Mouse (Mus musculus): ENCODE data around the gene Ptprs.

Ptprs gene

GRCm38 (mm10) chr17:56490438-56491152 lies 14.3 kb upstream of the Ptprs start:
- no peak for DNase-seq

- DNase-seq = peak; percentile 89
Measured at GRCm38 (mm10) chr17:56488028-56488427, 11.7 kb upstream of the Ptprs start.

DNA sequence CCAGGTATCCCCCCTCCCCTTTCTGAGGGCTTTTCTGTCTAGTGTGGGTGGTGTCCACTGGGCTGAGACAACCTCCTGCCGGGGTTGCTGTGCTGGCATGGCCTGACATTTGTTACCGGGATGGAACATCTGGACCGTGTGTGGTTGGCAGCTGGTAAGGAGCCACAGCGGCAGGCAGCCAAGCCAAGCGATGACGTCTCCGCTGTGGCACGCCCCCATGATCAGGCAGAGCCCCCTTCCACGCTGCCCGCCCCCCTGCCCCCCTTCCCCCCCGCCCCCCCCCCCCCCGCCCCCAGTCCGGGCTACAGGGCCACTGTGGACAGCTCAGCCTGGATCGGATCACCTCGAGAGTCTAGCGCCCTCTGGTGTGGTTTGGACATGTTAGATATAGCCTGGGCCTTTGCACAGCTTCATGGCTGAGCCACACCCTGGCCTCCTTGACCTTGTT lies 11.2 kb upstream of the Ptprs start:
- peak; percentile 88 for DNase-seq

DNA sequence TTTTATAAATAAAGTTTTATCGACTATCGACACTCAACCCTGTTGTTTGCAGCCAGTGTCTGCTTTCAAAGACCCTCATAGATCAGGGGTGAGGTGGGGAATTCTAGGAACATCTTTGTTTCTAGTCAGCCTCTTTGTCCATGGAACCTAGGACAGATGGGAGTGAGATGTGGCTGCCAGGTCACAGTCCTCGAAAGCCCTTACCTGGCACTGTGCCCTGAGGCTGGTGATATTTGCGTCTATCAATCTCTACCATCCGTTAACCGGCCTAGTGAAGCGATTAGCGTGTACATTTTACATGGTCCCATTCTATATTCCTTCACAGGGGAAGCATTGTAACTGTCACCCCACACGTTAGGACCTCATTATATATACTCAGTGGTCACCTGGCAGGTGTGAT lies 9.6 kb upstream of the Ptprs start:
- no peak for DNase-seq

GRCm38 (mm10) chr17:56485118-56485517 lies 8.8 kb upstream of the Ptprs start:
- DNase-seq = no peak

- DNase-seq = no peak
Measured at GRCm38 (mm10) chr17:56482671-56483070, 6.4 kb upstream of the Ptprs start.

- DNase-seq = peak; percentile 79
Measured at GRCm38 (mm10) chr17:56479358-56479757, 3.1 kb upstream of the Ptprs start.

DNA sequence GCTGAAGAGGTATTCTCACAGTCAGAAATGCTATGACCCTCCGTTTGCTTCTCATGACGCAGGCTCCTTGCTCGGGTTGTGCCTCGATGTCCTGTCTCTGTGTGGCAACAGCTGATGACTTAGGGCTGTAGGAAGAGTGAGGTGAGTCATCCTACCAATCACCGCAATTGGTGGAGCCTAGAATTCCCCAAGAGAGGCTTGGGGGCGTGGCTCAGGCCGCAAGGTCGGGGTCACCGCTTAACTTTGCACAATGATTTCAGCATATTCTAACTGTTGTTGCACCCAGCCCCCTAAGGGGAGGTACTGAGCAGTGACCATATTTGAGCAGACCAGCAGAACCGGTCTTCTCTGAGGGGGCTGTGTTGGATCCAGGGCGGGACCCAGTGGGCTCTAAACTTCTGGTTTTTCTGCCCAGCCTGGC lies 1.9 kb upstream of the Ptprs start:
- no peak for DNase-seq

- DNase-seq = no peak
Measured at GRCm38 (mm10) chr17:56477191-56477818, 1.0 kb upstream of the Ptprs start.

DNA sequence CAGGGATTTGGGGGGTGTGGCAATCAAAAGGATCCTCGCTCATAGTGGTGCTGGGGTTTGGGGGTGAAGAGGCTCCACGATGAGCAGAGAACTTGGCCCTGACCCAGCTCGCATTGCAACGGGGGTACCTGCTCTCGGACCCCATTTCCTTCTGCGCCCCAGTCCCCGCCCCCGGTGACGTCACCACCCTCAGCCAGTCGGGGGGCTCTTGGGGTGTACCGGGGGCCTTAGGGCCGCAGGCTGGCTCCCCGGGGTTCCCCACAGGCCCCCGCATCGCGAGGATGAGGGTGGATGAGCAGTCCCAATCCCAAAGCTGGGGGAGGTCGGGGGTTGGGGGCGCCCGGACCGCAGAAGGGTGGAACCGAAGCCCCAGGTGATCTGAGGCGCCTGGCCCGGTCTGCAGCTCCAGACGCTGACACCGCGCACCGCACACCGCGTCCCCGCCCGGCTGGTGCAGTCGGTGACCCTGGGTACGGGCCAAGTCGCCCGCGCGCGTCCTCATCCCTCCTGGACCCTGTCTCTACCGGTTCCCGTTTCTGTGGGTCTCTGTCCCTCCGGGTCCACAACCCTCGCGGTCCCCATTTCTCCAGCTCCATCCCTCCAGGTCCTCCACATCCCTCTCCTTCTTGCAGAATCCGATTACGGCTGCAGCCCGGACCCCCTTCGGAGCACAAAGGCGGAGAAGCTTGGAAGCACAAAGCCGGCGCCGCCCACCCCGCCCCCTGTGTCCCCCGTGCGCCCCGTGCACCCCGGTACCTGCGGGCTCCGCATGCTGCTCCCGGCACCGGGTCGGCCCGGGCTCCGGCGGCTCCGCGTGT lies 490 bp downstream of the Ptprs start:
- DNase-seq = no peak

DNA sequence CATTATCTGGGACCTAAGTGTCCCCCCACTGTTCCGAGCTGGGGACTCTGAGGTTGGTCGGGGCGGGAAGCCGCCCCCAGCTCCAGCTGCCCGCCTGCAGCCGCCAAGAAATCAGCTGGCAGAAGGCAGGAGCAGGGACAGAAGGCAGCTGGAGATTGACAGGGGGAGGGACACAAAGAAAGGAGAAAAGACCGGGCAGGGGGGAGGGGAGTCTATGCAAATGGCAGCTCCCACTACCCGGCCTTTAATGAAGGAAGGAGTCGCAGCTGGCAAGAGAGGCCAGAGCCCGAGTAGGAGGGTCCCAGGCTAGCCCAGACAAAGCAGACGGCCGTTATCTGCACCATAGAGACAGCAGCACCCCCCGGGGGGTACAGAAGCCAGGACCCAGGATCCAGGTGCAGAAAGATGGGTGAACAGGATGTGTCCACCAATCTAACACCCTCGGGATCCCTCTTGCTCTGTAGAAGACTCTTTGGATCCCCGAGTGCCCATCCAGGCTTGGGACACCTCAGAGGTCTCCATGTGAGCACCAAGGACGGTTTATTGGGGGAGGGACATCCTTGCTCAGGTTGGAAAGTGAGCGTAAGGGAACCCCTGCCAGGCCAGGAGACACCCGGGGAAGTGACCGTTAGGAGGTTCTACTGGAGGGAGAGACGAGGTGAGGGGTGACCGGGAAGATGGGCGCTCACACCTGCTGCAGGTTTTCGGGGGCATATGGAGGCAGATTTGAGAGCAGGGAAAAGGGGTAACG lies 1.3 kb downstream of the Ptprs start:
- peak; percentile 88 for DNase-seq

- no peak for DNase-seq
Measured at GRCm38 (mm10) chr17:56474311-56474830, 1.9 kb downstream of the Ptprs start.

DNA sequence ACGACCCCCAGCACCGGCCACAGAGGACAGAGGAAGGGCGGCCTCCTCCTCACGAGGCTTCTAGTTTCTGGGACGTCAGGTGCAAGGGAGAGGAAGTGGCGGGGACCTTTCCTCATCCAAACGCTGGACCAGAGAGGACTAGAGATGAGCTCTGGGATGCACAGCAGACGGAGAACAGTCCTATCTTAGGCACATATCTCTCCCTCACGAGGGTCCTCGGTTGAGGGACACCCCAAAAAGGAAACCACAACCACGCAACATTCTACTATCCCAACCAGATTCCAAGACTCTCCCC lies 2.7 kb downstream of the Ptprs start:
- DNase-seq = no peak

DNA sequence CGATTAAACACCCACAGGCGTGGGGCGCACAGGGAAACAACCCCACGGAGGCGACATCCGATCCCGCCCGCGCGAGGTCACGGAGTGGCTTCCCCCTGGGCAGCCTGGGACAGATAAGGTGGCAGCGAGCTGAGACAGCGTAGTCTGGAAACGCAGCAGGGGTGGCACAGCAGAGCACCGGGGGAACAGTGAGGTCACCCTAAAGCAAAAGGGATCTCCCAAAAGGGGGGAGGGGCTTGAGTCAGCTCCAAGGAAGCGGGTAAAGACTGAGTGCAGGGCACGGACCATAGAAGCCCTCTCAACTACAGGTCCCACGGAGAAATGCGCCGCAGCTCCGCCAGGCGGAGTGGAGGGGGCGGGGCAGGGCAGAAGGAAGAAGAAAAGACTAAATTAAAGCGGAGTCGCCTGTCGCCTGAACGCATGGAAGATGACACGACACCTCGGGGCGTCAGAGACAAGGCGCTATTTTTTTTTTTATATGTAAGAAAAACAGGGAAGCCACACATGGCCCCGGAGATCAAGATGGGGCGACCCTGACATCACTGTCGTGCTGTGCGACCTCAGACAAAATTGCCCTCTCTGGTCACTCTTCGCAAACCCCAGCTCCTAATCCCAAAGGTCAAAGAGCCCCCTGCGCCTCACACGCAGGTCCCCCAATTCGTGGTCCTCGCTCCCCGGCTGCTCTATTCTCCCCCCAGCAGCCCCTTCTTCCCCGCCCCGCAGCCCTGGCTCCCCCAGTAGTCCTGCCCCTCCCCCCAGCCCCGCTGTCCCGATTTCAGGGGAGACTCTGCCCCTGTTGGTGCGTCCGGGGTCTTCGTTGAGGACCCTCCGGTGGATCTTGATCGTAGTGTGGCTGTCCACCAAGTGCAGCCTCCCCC lies 3.3 kb downstream of the Ptprs start:
- DNase-seq = peak; percentile 72

DNA sequence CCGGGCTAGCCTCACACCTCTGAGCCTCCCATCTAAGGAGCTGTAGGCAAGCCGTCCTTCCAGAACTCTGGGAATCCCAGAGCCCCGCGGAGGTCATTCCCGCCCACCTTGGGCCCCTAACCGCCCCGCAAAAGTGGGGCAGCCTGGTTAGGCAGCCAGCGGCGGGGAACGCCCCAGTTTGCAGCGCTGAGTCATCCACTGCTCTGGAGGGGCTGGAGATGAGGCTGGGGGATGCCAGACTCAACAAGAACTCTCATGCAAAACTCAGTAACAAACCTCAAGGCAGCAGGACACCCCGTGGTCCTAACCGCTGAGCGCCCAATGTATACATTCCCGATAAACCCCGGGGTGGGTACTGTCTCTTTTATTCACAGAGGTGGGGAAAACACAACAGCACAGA lies 4.2 kb downstream of the Ptprs start:
- no peak for DNase-seq

DNA sequence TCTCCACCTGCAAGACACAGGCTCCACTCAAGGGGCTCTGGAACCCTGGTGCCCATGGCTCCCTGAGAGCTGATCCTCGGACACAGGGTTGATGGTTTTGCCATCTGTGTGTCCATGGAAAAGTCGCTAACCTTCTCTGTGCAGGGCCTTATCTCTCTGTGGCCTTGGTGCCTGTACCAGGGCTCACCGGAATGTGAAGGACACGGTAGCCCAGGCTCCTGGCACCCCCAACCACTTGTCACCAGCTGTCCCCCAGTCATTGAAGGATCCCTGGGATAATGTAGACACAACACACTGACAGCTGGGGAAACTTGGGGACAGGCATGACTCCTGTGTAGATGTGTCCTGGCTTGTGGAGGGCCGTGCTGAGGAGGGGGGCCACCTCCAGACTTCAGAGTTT lies 5.1 kb downstream of the Ptprs start:
- no peak for DNase-seq

- no peak for DNase-seq
Measured at GRCm38 (mm10) chr17:56470571-56470970, 5.7 kb downstream of the Ptprs start.

- peak; percentile 55 for DNase-seq
Measured at GRCm38 (mm10) chr17:56470001-56470436, 6.3 kb downstream of the Ptprs start.

DNA sequence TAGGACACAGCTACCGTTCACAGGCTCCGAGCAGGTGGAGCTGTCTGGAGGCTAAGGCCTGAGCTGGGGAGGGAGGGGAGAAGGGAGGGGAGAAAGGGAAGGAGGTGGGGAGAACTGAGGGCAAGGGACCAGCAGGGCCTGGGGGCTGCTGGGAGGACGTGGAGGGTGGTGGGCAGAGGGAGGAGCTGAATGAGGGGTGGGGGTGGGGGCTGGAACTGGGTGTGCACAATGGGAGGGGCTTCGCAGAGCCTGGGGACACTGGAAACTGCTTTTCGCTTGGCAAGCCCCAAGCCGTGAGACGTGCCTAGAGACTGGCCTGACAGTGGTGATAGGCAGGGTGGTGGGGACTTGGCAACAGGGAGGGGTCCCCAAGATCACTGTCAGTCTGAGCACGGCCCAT lies 7.0 kb downstream of the Ptprs start:
- DNase-seq = no peak

DNA sequence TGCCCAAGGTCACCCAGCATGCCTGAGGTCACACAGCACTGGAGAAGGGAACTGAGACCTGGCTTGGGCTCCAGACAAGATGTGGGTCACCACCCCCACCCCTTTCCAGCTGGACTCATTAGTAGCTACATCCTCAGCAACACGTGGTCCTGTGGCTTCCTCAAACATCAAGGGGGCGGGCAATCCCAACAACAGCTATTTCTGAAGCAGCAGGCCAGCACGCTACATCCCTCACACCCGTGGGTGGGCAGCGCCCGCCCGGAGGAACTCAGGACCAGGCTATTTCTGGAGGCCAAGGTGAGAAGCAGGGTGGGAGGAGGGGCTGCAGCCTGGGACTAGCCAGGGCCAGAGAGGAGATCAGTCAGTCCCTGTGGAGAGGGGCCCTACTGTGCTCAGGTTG lies 7.4 kb downstream of the Ptprs start:
- DNase-seq = no peak

DNA sequence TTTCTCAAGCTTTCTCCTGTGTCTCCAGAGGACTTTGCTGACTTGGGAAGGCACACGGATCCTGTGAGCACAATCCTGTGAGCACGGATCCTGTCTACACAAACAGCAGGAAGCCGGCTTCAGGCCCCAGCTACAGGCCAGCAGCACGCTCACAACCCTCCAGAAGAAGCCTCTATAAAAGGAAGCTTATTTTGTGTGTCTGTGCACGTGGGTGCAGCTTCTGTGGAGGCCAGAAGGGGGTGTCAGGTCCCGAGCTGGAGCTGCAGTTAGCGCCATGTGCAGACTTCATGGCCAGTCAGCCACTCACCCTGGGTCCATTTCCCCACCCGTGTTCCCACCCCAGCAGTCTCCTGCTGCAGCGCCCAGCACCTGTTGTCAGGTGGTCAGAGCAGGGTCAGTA lies 7.9 kb downstream of the Ptprs start:
- no peak for DNase-seq

- peak; percentile 64 for DNase-seq
Measured at GRCm38 (mm10) chr17:56467456-56467884, 8.8 kb downstream of the Ptprs start.
